Mouse (Mus musculus) embryo, embryonic 10.5 days (tissue): ENCODE measurements around the gene Kank3.
A peak's percentile ranks its signal among the peaks of the same experiment; 100 is the strongest.

Source experiments
- DNase-seq: peaks from one replicate; pipeline ENCODE4 v3.0.0-alpha.2; 2015; ENCODE audit warnings: low spot score

Gene Kank3

DNA sequence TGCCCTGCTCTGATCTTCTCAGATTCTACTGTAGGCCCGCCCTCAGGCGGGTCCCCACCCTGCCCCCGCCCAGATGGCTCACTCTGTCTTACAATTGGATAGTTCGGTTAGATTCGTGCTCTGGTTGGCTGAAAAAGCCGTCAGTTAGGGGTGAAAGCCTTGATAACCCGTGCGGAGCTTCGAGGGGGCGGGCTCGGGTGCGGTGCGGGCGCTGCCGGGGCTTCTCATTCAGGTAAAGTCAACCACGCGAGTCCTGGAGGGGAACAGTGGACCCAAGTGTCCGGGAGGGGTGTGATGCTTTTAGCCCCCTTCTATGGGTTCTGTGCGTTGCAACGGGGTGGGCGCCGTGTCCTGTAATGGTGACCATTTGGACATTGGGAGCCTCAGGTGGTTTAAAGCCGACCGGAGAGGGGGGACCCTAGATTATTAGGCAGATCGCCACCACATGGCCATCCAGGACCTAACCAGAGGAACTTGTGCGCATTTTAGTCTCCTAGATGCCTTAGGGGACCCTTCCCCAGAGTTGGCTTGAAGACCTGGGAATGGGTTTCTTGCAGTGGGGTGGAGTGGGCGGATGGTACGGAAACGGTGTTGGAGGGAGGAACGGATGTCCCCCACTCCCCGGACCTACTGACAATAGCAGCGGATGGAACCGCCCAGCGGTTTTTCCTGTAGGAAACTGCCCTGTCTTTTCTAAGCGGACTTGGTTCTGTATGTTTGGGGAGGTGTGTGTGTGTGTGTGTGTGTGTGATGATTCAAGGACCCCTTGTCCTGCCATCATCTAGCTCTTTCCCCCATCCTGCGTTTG lies at the start of gene Kank3:
Gene Kank3, plus strand, starts transcription at position 186 of the 808 bp plus-strand sequence.
- DNase-seq = peak; percentile 98

DNA sequence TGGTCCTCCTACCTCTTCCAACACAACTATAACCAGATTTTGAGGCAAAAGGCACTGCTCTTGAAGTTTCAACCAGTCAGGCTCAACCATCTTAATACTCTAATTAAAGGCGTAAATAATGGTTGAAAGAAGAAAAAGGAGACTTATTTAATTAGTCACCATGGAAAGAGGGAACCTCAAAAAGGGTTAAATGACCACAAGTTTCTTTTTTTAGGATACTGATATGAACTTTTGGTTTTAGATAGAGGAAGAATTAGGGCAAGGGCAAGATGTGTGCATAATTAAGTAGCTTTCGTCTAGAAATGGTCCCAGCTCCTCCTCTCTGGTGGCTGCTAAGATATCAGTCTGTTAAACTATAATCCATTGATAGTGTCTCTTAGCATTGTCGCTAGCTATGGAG lies 43.9 kb upstream of the Kank3 start:
- DNase-seq = no peak

- no peak for DNase-seq
Observed at GRCm38 (mm10) chr17:33771617-33772016, 38.7 kb upstream of the Kank3 start.

DNA sequence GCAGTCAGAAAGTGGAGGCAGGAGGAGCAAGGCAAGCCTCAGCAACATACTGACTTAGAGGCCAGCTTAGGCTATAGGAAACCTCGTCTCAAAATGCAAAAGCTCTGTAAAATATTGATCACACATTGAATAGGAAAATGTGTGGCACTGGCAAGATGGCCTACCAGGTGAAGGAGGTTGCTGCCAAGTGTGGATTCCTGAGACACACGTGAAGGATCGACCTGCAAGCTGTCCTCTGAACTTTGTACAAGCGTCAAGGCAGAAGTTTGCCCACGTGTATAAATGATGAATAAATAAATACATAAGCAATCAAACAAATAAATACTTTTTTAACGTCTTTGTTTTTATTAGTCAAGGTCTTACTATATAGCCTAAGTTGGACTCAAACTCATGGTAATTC lies 36.9 kb upstream of the Kank3 start:
- no peak for DNase-seq

- no peak for DNase-seq
Observed at GRCm38 (mm10) chr17:33773871-33774572, 36.3 kb upstream of the Kank3 start.

DNA sequence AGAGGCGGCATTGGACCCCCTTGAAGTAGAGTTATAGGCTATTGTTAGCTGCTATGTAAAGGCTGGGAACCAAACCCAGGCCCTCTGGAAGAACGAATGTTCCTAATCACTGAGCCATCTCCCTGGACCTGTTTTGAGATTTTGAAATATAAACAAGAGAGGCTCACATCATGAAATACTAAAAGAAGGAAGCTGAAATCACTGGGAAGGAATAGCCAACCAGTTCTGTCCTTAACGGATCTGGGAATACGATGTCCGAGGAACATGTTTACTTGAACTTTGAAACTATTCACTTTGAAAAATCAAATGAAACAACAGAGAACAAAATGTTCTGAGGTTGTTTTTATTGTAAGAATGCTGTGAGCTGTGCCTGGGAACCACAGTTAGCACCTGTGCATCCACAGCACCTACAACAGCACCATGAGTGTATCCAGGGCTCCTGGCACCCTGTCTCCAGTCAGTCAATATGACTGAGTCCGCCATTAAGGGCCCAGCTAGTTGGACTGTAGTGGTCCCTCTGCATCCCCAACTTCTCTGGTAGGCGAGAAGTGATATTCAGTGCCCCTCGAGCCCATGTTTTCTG lies 35.7 kb upstream of the Kank3 start:
- DNase-seq = no peak

- no peak for DNase-seq
Observed at GRCm38 (mm10) chr17:33775287-33775686, 35.0 kb upstream of the Kank3 start.

GRCm38 (mm10) chr17:33779271-33779966 lies 30.9 kb upstream of the Kank3 start:
- peak; percentile 84 for DNase-seq

DNA sequence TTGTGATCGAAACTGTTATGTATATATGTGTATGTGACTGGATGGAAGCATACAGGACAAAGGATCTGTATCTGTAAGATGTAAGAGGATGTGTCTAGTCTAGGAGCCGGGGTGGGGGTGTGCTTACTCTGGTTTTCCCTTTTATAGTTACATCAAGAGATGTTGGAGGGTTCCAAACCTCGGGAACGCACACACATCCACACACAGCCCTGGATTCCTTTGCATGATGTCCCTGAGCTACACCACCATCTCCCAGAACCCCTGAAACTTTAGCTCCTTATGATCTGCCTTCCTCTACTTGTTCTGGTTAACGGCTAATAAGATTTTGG lies 30.4 kb upstream of the Kank3 start:
- DNase-seq = peak; percentile 22

GRCm38 (mm10) chr17:33780431-33780830 lies 29.9 kb upstream of the Kank3 start:
- DNase-seq = peak; percentile 6

- peak; percentile 75 for DNase-seq
Observed at GRCm38 (mm10) chr17:33781124-33781977, 29.0 kb upstream of the Kank3 start, which contains the start of gene Angptl4. Angptl4 (minus strand) TSS chr17:33781830.

DNA sequence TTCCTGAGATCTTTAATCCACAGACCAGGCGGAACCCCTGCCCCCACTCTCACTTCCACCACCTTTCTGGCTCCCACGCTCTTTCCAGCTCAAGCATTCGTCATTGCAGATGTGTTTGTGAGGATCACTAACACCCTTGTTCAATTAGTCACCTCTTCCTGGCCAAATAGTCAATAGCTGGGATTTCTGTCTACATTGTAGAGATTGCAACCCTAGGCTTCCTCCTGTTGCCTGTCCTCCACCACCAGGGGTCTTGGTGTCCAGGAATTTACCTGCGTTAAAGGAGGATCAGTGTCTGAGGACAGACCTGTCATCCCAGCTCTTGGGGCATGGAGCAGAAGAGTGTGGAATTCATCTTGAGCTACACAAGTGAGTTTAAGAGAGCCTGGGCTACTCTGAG lies 28.3 kb upstream of the Kank3 start:
- no peak for DNase-seq

DNA sequence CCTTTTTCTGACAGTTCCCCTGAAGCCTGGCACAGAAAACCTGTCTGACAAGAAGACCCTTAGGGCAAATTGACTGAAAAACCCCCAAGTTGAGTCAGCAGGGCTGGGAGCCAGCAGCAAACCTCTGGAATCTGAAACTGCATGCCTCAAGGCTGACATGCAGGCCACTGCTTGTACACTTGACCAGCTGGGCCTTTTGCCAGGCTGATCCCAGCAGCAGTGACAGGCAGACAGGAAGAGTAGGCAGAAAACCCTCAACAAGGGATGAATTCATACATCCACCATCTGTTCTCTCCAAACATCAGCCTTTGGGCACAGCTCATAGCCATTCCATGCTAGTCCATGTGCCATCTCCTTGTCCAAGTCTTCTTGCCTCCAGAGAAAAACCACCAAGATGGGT lies 26.9 kb upstream of the Kank3 start:
- no peak for DNase-seq

- DNase-seq = no peak
Observed at GRCm38 (mm10) chr17:33784939-33785338, 25.4 kb upstream of the Kank3 start.

- DNase-seq = no peak
Observed at GRCm38 (mm10) chr17:33786375-33786774, 23.9 kb upstream of the Kank3 start.

DNA sequence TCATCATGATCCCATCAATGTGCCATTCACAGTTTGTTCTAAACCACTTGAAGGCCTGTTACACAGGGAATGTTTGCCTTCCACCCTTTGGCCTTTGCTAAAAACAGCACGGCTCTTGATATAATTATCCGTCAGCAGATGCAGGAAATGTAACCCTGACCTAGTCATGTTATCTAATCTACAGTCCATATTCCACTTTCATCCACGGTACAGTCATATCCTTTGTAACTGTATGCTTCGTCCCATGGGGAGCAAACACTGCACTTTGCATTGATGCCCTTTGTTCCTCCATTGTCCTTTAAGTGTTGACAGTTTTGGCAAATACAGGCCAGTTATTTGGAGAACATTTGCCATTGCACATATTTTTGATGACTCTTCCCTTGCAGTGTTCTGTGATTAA lies 21.6 kb upstream of the Kank3 start:
- no peak for DNase-seq

DNA sequence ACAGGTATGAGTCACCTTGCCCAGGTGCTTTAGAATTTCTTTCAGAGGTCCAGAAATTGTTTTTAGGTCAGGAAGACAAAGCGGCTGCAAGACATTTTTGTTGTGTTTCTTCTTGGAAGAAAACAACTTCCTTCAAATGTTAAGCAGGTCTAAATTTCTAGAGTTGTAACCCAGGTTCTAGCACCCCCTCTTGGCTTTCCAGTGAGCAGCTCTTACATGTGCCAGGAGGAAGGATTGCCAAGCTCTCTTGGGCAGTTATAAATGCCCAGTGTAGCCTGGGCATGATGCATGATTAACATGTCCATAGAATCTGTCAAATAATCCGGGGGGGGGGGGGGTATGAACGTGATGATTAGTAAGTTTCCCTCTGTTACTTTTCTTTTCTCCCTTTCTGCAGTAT lies 12.0 kb upstream of the Kank3 start:
- no peak for DNase-seq

- DNase-seq = no peak
Observed at GRCm38 (mm10) chr17:33799277-33799676, 11.0 kb upstream of the Kank3 start.

- DNase-seq = peak; percentile 70
Observed at GRCm38 (mm10) chr17:33802221-33802620, 8.1 kb upstream of the Kank3 start.

DNA sequence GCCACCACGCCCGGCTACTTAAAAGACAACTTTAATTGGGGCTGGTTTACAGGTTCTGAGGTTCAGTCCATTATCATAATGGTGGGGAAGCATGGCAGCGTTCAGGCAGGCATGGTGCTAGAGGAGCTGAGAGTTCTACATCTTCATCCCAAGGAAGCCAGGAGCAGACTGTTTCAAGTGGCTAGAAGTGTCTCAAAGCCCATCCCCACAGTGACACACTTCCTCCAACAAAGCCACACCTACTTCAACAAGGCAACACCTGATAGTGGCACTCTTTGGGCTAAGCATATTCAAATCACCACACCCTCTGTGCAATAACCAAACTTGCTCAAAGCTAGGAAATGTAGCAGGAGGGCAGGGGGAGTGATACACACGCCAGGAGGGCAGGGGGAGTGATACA lies 6.1 kb upstream of the Kank3 start:
- no peak for DNase-seq

DNA sequence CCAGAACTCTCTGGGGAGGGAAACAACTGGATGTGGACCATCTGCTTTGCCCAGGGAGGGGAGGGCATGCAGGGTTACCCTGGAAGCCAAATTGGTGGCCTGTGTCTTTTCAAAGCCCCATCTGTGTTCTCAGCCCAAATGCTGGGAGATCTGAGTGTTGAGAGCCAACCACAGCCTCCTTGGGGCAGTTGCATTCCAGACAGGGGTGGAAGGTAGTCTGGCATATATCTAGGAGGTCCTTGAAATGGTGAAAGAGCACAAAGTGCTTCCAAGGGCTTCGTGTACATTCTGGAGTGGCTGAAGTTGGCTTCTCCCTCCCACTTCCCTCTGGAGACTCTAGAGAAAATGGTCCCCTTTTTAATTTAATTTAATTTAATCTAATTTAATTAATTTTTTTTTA lies 5.6 kb upstream of the Kank3 start:
- DNase-seq = no peak
